Mouse (Mus musculus): ENCODE measurements at regions not wholly inside any gene's neighbourhood (a gene's known extent, or its start where the extent isn't known, plus 50 kb on each side); places are given as distances from the start of the nearest gene placed in this dataset.

- DNase-seq, result no peak
Observed at GRCm38 (mm10) chr2:75245256-75245655, 413.8 kb upstream of the Hnrnpa3 start.

GRCm38 (mm10) chr2:75245662-75246061 is 413.4 kb upstream of the Hnrnpa3 start:
- no peak for DNase-seq

GRCm38 (mm10) chr2:75246082-75246743 is 412.8 kb upstream of the Hnrnpa3 start:
- no peak for DNase-seq

DNA sequence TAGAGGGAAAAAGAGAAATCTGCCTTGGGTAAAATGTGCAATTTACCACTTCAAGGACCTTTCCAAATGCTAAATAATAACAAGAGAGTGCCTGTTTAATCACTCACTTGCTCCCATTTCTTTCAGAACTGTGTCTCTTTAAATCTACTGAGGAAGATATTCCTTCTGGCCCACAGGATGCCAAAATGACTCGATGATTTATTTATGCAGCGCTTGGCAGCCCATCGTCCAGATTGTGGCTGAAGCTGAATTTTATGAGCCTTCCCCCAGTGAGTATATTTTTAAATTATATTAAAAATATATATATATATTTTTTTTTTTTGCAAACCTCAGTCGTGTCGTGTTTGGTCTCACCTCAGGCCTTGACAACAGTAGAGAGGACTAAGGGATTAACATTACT is 410.8 kb upstream of the Hnrnpa3 start:
- DNase-seq, result no peak

GRCm38 (mm10) chr2:75250507-75250906 is 408.6 kb upstream of the Hnrnpa3 start:
- DNase-seq, result no peak

DNA sequence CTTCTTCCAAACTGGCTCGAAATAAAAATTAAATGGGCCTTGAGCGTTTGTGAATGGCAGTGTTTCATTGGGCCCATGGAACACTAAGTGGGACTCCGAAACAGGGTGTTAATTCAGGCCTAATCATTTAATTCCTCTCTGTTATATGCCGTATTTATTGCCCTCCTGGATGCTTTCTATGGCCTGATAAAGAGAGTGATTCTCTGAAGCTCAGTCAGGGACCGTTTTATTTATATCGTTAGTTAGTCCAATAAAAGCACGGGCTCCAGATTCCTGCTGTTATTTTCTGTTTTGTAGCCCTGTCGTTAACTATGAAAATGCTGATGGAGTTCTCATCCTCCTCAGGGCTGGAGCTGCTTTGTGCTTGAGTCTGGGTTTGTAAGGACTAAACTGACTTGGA is 406.2 kb upstream of the Hnrnpa3 start:
- no peak for DNase-seq

DNA sequence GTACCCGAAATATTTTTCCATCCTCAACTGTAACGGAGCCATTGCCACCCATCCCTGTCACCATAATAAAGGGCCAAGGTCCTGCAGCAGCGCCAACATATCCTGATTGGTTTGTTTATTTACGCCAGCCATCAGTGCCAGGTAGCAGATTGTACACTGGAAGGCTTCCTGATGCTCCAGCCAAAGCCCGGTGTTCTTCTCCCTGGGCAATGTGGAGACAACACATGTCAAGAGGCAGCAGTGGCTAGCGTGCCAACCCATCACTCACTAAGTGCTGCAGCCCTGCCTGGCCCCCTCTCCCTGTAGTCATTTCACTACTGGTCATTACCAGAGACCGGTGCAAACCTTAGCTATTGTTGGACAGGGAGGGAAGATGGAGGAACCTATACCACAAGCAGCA is 393.8 kb upstream of the Hnrnpa3 start:
- DNase-seq, result peak; percentile 89

- no peak for DNase-seq
Observed at GRCm38 (mm10) chr2:75265739-75266699, 393.0 kb upstream of the Hnrnpa3 start.

- DNase-seq, result no peak
Observed at GRCm38 (mm10) chr2:75267949-75268348, 391.1 kb upstream of the Hnrnpa3 start.

DNA sequence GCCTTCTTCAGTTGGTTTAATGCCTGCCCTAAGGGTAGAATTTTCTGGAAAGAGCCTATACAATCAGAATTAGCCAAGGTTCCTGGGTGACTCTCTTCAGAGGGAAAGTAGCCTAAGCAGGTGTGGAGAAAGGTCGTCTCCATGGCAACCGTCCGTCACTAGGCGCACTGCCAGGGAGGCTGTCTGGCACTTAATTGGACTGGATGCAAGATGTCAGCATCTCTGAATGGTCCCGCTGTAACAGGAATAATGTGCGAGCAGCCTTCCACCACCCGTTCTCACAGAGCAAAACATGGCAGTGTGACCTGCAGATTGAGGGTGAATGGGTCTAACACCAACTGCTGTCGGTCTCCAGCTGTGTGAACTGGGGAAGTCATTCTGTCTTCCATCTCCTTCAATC is 389.6 kb upstream of the Hnrnpa3 start:
- peak; percentile 75 for DNase-seq

GRCm38 (mm10) chr2:75270115-75270514 is 388.9 kb upstream of the Hnrnpa3 start:
- DNase-seq, result no peak

DNA sequence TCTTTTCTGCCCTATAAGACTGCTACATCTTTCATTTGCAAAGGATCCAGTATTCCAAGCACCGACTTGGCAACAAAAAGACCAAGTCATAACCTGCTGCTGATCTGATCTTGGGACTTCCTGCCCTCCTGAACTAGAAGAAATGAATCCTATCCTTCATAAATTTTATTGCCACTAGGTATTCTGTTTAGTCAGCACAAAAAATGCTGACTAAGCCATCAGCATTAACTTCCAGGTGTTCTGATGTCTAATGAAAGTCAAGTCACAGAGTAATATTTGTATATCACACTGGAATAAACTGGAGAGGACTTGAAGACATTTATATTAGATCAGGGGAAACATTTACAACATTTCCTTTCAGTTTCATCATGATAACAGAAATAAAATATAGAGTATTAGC is 371.2 kb upstream of the Hnrnpa3 start:
- DNase-seq, result no peak

GRCm38 (mm10) chr2:75291674-75292073 is 367.4 kb upstream of the Hnrnpa3 start:
- DNase-seq, result no peak

DNA sequence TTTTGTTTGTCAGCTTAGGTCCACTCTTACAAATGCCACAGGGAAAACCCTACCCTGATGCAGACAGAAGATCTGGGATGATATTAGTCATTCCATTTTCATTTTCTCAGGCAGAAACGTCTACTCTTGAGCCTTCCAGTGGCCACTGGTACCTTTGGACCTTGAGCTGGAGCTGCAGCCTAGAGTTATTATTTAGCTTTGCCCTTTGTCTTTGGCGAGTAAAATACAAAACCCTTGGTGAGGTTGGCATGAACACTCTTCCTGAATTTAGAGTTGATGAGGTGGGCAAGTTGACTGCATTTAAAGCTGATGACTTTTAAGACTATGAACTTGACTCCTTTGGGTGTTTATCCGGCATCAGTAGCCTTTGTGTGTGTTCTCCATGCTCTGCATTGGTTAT is 352.2 kb upstream of the Hnrnpa3 start:
- no peak for DNase-seq

GRCm38 (mm10) chr2:75311191-75311590 is 347.9 kb upstream of the Hnrnpa3 start:
- no peak for DNase-seq

GRCm38 (mm10) chr2:75312246-75312645 is 346.8 kb upstream of the Hnrnpa3 start:
- no peak for DNase-seq

GRCm38 (mm10) chr2:75315341-75315740 is 343.7 kb upstream of the Hnrnpa3 start:
- DNase-seq, result no peak

DNA sequence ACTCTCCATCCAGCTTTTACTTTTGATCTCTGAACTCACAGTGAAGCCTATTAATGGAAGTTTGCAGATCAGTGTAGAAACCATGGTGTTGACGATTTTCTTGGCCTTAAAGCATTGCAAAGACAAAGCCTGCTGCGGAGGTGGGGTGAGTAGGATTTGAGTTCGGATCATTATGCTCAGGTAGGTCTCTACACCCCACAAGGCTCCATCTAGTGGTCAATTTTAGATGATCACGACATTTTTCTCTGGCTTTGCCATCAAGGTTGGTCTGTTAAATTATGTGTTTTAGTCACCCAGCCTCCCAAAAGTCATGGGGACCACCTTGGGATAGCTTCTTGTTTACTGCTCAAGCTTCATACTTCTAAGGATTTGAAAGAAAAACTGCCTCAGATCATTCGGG is 340.9 kb upstream of the Hnrnpa3 start:
- no peak for DNase-seq

- DNase-seq, result no peak
Observed at GRCm38 (mm10) chr2:75324146-75324749, 334.8 kb upstream of the Hnrnpa3 start.

DNA sequence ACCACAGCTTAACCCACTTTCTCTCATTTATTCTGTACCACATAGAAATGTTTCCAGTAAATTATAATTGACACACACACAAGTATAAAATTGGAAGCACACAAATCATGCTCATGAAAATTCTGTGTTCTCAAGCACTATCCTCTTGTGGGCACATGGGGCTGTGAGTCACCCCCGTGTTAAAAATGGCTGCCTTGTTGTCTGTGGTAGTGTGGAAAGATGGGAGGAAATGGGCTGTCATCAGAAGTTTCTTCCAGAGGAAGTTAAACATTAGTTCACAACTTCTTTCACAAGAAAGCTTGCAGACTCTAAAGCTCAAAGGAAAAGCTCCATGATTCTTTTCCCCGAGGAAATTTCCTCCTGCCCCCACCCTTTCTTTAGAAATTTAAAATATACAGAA is 329.5 kb upstream of the Hnrnpa3 start:
- no peak for DNase-seq

DNA sequence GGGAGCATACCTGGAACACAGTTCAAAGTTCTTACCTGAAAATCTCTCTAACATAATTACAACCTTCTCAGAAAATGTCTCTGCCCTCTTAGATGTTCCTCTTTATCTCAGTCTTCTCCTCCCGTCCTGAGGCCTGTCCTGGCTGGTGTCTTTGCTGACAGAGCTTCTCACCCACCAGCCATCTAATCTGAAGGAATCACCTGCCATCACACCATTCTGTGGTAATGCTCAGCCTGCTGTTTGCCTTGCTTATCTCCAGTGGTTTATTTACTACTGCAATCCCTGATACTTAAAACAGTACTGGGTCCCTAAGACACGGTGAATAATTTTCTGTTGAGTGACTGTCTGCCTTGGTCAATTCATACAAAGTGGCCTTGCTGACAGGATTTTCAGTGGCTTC is 317.8 kb upstream of the Hnrnpa3 start:
- DNase-seq, result no peak

- no peak for DNase-seq
Observed at GRCm38 (mm10) chr2:75341726-75342280, 317.3 kb upstream of the Hnrnpa3 start.

- DNase-seq, result no peak
Observed at GRCm38 (mm10) chr2:75350902-75351301, 308.2 kb upstream of the Hnrnpa3 start.

DNA sequence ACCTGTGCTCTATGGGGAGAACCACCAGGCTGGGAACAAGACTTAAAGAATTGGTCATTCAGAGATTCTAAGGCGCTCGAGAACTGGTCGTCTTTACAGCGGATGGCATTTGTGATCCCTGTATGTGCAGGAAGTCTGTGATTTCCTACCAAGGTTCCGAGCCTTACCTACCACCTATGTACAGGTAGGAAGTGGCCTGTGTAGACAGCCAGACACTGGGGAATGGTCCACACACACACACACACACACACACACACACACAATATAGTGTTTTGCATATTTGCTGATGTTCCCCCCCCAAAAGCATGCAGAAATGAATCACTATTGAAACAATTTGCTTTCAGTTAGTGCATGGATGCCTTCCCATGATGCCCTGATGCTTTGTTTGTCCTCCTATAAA is 307.1 kb upstream of the Hnrnpa3 start:
- DNase-seq, result no peak
